Mouse (Mus musculus) neural tube, postnatal 0 days (tissue): Measurements from ENCODE around the gene Cyp2a5. TPM values are rescaled to one million over a fixed set of nuclear protein-coding genes. Genes with fewer than 3 reads are reported as not detected.

Source experiments
- polyA plus RNA-seq: library from polyadenylated mRNA; unstranded; fragments of >200 nt; fragmentation: Nextera tagmentation; extraction: Ambion mirVana; gene quantifications from 2 replicates; pipeline ENCODE4 v1.2.1, GENCODE M21; 2015

Gene Cyp2a5
- 0.19 TPM in 1 of 2 replicates, not detected in the other for polyA plus RNA-seq

GRCm38 (mm10) chr7:26835059-26835458, at the start of gene Cyp2a5:
Cyp2a5 (plus strand) TSS chr7:26835305.

GRCm38 (mm10) chr7:26808592-26808991, 26.5 kb upstream of the Cyp2a5 start, which contains the start of gene Cyp2g1:
Cyp2g1 (plus strand) TSS chr7:26808892.

Other genes starting within 250 kb of the Cyp2a5 start
- gene Vmn1r185, start 216.8 kb upstream of the Cyp2a5 start, polyA plus RNA-seq = not detected in 2 replicates
- gene Cyp2b23, start 148.9 kb upstream of the Cyp2a5 start, polyA plus RNA-seq = not detected in 2 replicates
- gene Cyp2b19, start 78.2 kb upstream of the Cyp2a5 start, polyA plus RNA-seq = 0.15 and 0.32 TPM in 2 replicates
- gene Cyp2g1, start 26.4 kb upstream of the Cyp2a5 start, polyA plus RNA-seq = not detected in 2 replicates
- not detected in 2 replicates for gene Cyp2a22, start 104.1 kb downstream of the Cyp2a5 start, polyA plus RNA-seq
- not detected in 2 replicates for gene Cyp2a12, start 193.8 kb downstream of the Cyp2a5 start, polyA plus RNA-seq